Mouse (Mus musculus): ENCODE data around the gene Traf7. TPM values are rescaled to one million over a fixed set of nuclear protein-coding genes. Genes with fewer than 3 reads are reported as not detected.

Traf7 gene
- polyA plus RNA-seq (2012), result 239 and 240 TPM in 2 replicates

DNA sequence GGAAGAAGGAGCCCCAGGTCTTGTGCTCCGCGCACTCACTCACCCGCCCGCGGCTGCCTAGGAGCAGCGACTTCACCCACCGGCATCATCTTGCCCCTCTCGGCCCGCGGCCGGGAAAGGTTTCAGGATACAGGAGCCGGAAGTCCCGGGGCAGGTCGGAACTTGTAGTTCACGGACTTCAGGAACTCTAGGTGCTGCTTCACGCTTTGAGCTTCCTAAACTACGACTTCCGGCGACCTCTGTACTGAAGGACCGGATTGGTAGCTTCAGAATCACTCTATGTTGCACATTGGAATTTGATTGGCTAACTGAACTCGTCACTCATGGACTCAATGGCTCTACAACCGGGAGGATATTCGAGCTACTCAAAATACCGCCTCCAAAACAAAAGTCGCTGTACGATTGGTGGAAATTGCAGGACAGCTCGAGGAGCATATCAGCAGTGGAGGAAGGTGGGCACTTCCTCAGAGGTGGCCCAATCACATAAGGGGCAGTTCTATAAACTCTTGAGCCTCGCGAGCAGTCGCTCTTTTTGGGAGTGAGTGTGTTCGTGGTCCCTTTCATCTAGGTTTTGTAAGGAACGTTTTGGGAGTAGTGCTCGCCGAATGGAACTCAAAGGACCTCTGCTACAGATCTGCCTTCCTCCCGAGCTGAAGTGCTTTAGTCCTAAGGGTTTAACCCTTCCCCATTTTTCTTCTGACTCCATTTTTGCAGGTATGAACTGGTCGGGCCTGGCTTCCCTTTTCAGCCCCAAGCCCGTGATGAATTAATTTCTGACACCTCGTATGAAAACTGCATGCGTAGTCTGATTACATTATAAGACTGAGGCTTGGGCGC is at the start of gene Traf7:
Traf7 (minus strand) TSS at position 216 of the 837 bp plus-strand sequence.
- TF ChIP-seq GATA1 (IDR thresholded peaks at IDR 0.05; ENCODE audit: low read length), result no peak

GRCm38 (mm10) chr17:24573811-24574210 is 46.1 kb upstream of the Traf7 start:
- TF ChIP-seq GATA1 (IDR thresholded peaks at IDR 0.05; ENCODE audit: low read length), result no peak

GRCm38 (mm10) chr17:24572651-24573245 is 45.0 kb upstream of the Traf7 start:
- no peak for TF ChIP-seq GATA1 (IDR thresholded peaks at IDR 0.05; ENCODE audit: low read length)

GRCm38 (mm10) chr17:24569837-24570236 is 42.1 kb upstream of the Traf7 start:
- no peak for TF ChIP-seq GATA1 (IDR thresholded peaks at IDR 0.05; ENCODE audit: low read length)

- no peak for TF ChIP-seq GATA1 (IDR thresholded peaks at IDR 0.05; ENCODE audit: low read length)
Observed at GRCm38 (mm10) chr17:24567034-24567779, 39.5 kb upstream of the Traf7 start.

DNA sequence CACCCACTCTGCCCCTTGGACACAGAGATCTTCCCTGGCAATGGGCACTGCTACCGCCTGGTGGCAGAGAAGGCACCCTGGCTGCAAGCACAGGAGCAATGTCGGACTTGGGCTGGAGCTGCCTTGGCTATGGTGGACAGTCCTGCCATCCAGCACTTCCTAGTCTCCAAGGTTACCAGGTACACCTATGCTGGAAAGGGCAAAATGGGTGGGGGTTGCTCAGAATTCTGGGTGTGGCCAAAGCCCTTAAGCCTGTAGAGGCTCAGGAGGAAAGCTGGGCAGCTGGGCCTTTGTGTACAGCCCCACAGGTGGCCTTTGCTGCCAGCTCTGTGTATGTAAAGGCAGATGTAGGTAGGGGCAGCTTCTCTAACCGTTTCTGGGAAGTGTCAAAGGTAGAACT is 38.1 kb upstream of the Traf7 start:
- no peak for TF ChIP-seq GATA1 (IDR thresholded peaks at IDR 0.05; ENCODE audit: low read length)

DNA sequence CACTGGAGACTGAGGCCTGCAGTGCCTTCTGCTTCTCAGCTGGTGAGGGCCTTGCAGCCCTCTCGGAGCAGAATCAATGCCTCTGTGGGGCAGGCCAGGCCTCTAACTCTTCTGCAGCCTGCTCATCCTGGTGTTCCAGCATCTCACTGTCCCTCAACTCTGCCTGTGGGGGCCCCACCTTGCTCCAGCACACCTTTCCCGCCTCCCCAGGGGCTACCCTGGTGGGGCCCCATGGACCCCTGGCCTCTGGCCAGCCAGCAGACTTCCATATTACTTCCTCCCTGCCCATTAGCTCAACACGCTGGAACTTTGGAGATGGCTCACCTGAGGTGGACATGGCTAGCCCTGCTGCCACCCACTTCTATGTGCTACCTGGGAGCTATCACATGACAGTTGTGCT is 37.4 kb upstream of the Traf7 start:
- no peak for TF ChIP-seq GATA1 (IDR thresholded peaks at IDR 0.05; ENCODE audit: low read length)

- no peak for TF ChIP-seq GATA1 (IDR thresholded peaks at IDR 0.05; ENCODE audit: low read length)
Observed at GRCm38 (mm10) chr17:24564422-24564821, 36.7 kb upstream of the Traf7 start.

GRCm38 (mm10) chr17:24563638-24564037 is 35.9 kb upstream of the Traf7 start:
- no peak for TF ChIP-seq GATA1 (IDR thresholded peaks at IDR 0.05; ENCODE audit: low read length)

- TF ChIP-seq GATA1 (IDR thresholded peaks at IDR 0.05; ENCODE audit: low read length), result no peak
Observed at GRCm38 (mm10) chr17:24561592-24561991, 33.9 kb upstream of the Traf7 start.

DNA sequence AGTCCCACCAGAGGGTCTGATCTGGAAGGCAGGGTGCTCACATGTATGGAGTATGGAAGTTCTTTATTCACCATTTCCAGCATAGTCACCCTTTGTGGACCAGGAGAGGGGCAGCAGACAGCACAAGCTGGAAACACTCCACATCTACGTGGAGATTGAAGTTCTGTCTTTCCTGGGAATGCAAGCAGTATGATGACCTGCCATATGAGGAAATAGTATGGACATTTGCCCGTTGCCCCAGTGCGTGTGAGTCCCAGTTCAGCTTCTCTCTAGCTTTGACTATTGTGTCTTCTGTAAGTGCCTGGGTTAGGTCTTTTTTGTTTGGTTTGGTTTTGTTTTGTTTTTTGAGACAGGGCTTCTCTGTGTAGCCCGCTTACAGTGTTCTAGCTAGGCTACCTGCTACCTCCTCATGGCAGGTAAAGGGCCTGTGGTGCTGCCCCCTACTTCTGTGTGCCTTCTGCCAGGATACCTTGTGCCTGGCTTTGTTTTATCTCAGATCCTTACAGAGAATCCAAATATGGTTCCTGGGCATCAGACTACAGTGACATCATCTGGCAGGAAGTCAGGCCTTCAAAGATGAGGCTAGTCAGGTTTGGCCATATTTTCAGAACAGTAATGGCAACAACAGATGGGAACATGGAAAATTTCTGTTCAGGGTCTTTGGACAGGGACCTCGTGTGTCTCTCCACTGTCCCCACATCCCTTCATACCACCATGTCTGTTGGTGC is 32.7 kb upstream of the Traf7 start:
- no peak for TF ChIP-seq GATA1 (IDR thresholded peaks at IDR 0.05; ENCODE audit: low read length)

DNA sequence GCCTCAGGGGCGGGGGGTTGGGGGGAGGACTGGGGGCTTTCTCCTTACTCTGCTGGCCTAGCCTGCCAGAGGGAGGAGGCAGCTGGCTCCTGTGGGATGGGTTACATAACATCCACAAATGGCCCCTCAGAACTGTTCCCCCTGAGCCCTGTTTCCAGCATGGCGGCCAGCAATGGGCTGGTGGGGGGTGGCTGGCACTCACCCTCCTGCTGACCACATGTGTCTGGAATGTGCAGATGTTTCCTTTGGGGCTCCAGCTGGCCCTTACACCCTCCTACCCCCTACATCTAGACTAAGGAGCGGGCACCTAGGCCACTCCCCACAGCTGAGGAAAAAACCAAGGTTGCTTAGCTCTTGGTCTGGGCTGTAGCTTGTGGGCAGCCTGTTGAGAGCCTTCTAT is 31.4 kb upstream of the Traf7 start:
- TF ChIP-seq GATA1 (IDR thresholded peaks at IDR 0.05; ENCODE audit: low read length), result no peak

DNA sequence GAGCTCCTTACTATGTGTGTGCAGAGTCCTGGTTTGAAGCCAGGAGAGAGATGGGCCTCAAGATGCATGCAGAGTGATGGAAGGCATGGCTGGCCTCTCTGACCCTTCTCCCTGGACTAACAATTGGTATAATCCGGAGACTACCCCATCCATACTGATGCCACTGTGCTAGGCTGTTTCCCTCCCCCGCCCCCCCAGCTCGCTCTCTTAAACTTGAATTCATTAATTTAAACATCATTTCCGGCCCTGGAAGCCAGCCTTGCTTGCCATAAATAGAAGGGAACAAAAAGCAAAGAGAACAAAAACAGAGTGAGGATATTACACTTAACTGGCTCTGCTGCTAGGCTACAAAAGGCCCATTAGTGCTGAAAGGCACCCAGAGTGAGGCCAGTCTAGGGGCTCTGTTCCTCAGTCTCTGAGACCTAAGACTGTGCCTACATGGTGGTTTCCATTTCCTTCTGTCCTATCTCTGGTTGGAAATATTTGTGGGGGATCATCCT is 30.9 kb upstream of the Traf7 start:
- no peak for TF ChIP-seq GATA1 (IDR thresholded peaks at IDR 0.05; ENCODE audit: low read length)

- TF ChIP-seq GATA1 (IDR thresholded peaks at IDR 0.05; ENCODE audit: low read length), result no peak
Observed at GRCm38 (mm10) chr17:24557091-24557490, 29.4 kb upstream of the Traf7 start.

GRCm38 (mm10) chr17:24551050-24551444 is 23.3 kb upstream of the Traf7 start:
- TF ChIP-seq GATA1 (IDR thresholded peaks at IDR 0.05; ENCODE audit: low read length), result no peak

Data from G1E-ER4 (cell line).